Mouse (Mus musculus) stomach, embryonic 14.5 days (tissue): ENCODE measurements at regions not wholly inside any gene's neighbourhood (a gene's known extent, or its start where the extent isn't known, plus 50 kb on each side); places are given as distances from the start of the nearest gene placed in this dataset.

ENCODE experiments used
- ATAC-seq: fragments of 200-750 bp; cut with Nextera tagmentation; 2 replicates; pipeline ENCODE4 v1.8.0; 2017; ENCODE audit warnings: low read depth, moderate TSS enrichment; ENCODE audit not compliant: insufficient number of reproducible peaks, insufficient read depth, low FRiP score
- H3K27ac ChIP-seq: fragments of 300-500 bp; sonication (generic); 2 replicates; pipeline ENCODE4 v1.5.1; 2014; ENCODE audit warnings: mild to moderate bottlenecking, low read length, moderate library complexity, mixed read lengths
- H3K27me3 ChIP-seq: fragments of 300-500 bp; sonication (generic); 2 replicates; pipeline ENCODE4 v1.6.1; 2014; ENCODE audit warnings: low read length, control low read depth, mixed read lengths; ENCODE audit not compliant: control insufficient read depth, insufficient read depth
- H3K36me3 ChIP-seq: fragments of 300-500 bp; sonication (generic); 2 replicates; pipeline ENCODE4 v1.6.1; 2014; ENCODE audit warnings: mild to moderate bottlenecking, control low read depth, low read length, moderate library complexity, mixed read lengths; ENCODE audit not compliant: control insufficient read depth, insufficient read depth
- H3K4me1 ChIP-seq: fragments of 300-500 bp; sonication (generic); 2 replicates; pipeline ENCODE4 v1.6.1; 2014; ENCODE audit warnings: low read length, control low read depth, mixed read lengths; ENCODE audit not compliant: control insufficient read depth, insufficient read depth
- H3K4me2 ChIP-seq: fragments of 300-500 bp; sonication (generic); replicated peaks from 2 replicates; pipeline ENCODE4 v1.6.1; 2014; ENCODE audit warnings: low read depth, low read length, control low read depth
- H3K4me3 ChIP-seq: fragments of 300-500 bp; sonication (generic); 2 replicates; pipeline ENCODE4 v1.5.1; 2014; ENCODE audit warnings: low read depth, low read length, control low read depth
- H3K9ac ChIP-seq: fragments of 300-500 bp; sonication (generic); replicated peaks from 2 replicates; pipeline ENCODE4 v1.6.1; 2014; ENCODE audit warnings: low read depth, mild to moderate bottlenecking, control low read depth, low read length, moderate library complexity, mixed read lengths
- H3K9me3 ChIP-seq: fragments of 300-500 bp; sonication (generic); 2 replicates; pipeline ENCODE4 v1.6.1; 2016; ENCODE audit warnings: low read depth, low read length, control low read depth; ENCODE audit not compliant: control insufficient read depth
- WGBS: fragments of 180-500 bp; shearing (Covaris S2); extraction: QIAGEN DNeasy Blood & Tissue Kit; methylation state at CpG from one replicate; pipeline ENCODE4 v1.1.7; 2014; 5-methylcytosine and 5-hydroxymethylcytosine counted together

- Histone ChIP-seq H3K9me3 (no peaks in the 10 kb centered on the region), H3K36me3 (no peaks in the 10 kb centered on the region), H3K4me3 (no peak overlapping the region), H3K27ac (no peak overlapping the region), H3K9ac (no peak overlapping the region), H3K4me1 (peaks cover 5% of the 10 kb centered on the region; the same call in 1 of the 2 replicates), H3K4me2 (no peak overlapping the region), H3K27me3 (no peaks in the 10 kb centered on the region)
- 88% methylated on average over 2 of the region's 2 CpGs for WGBS
- no peak for ATAC-seq
Observed at GRCm38 (mm10) chr9:50028573-50028972, 229.8 kb upstream of the Ncam1 start.

- Histone ChIP-seq H3K9me3 (no peaks in the 10 kb centered on the region), H3K4me2 (no peak overlapping the region), H3K27ac (no peak overlapping the region), H3K4me3 (no peak overlapping the region), H3K4me1 (no peaks in the 10 kb centered on the region), H3K36me3 (no peaks in the 10 kb centered on the region), H3K9ac (no peak overlapping the region), H3K27me3 (no peaks in the 10 kb centered on the region)
- no peak for ATAC-seq
- 87% methylated on average over 6 of the region's 6 CpGs for WGBS
Observed at GRCm38 (mm10) chr9:50024820-50025219, 226.1 kb upstream of the Ncam1 start.

GRCm38 (mm10) chr9:50013602-50014001 is 214.9 kb upstream of the Ncam1 start:
- Histone ChIP-seq H3K9ac (no peak overlapping the region), H3K27ac (no peak overlapping the region), H3K9me3 (no peaks in the 10 kb centered on the region), H3K36me3 (no peaks in the 10 kb centered on the region), H3K4me2 (no peak overlapping the region), H3K4me1 (no peaks in the 10 kb centered on the region), H3K27me3 (no peaks in the 10 kb centered on the region), H3K4me3 (no peak overlapping the region)
- 79% methylated on average over 4 of the region's 4 CpGs for WGBS
- no peak for ATAC-seq

GRCm38 (mm10) chr9:50005757-50006576 is 207.2 kb upstream of the Ncam1 start:
- H3K4me2 ChIP-seq = no peak overlapping the region
- no peaks in the 10 kb centered on the region for H3K9me3 ChIP-seq
- H3K27me3 ChIP-seq = no peaks in the 10 kb centered on the region
- no peak overlapping the region for H3K9ac ChIP-seq
- no peak overlapping the region for H3K4me3 ChIP-seq
- ATAC-seq = peak; percentile 80; the same call in 1 of the 2 replicates
- H3K36me3 ChIP-seq = no peaks in the 10 kb centered on the region
- H3K4me1 ChIP-seq = peaks cover 11% of the 10 kb centered on the region; the same call in 1 of the 2 replicates
- 44% methylated on average over 8 of the region's 8 CpGs for WGBS
- peak overlapping the region; percentile 49; the same call in 1 of the 2 replicates for H3K27ac ChIP-seq

GRCm38 (mm10) chr9:50002695-50003094 is 204.0 kb upstream of the Ncam1 start:
- no peak for ATAC-seq
- Histone ChIP-seq H3K4me1 (peaks cover 15% of the 10 kb centered on the region), H3K36me3 (no peaks in the 10 kb centered on the region), H3K4me2 (no peak overlapping the region), H3K9me3 (no peaks in the 10 kb centered on the region), H3K27ac (no peak overlapping the region), H3K4me3 (no peak overlapping the region), H3K27me3 (no peaks in the 10 kb centered on the region), H3K9ac (no peak overlapping the region)
- WGBS = 78% methylated on average over 6 of the region's 6 CpGs

GRCm38 (mm10) chr9:50000497-50001404 is 202.0 kb upstream of the Ncam1 start:
- Histone ChIP-seq H3K9me3 (0 out of 2 replicates have a peak, but pooled peaks cover 3% of the 10 kb centered on the region), H3K36me3 (no peaks in the 10 kb centered on the region), H3K27ac (peak overlapping the region; percentile 27; the same call in 1 of the 2 replicates), H3K9ac (no peak overlapping the region), H3K4me2 (no peak overlapping the region), H3K4me1 (peaks cover 8% of the 10 kb centered on the region), H3K4me3 (no peak overlapping the region), H3K27me3 (no peaks in the 10 kb centered on the region)
- 71% methylated on average over 13 of the region's 13 CpGs for WGBS
- no peak for ATAC-seq

- Histone ChIP-seq H3K4me1 (peaks cover 4% of the 10 kb centered on the region; the same call in 1 of the 2 replicates), H3K27me3 (no peaks in the 10 kb centered on the region), H3K27ac (no peak overlapping the region; the same call in 1 of the 2 replicates), H3K4me3 (no peak overlapping the region), H3K9ac (no peak overlapping the region), H3K4me2 (no peak overlapping the region), H3K9me3 (0 out of 2 replicates have a peak, but pooled peaks cover 8% of the 10 kb centered on the region), H3K36me3 (no peaks in the 10 kb centered on the region)
- no peak for ATAC-seq
- 74% methylated on average over 1 of the region's 1 CpGs for WGBS
Observed at GRCm38 (mm10) chr9:49999970-50000369, 201.2 kb upstream of the Ncam1 start.

- Histone ChIP-seq H3K4me1 (peaks cover 4% of the 10 kb centered on the region; the same call in 1 of the 2 replicates), H3K27ac (no peak overlapping the region), H3K27me3 (no peaks in the 10 kb centered on the region), H3K4me3 (no peak overlapping the region), H3K4me2 (no peak overlapping the region), H3K9me3 (0 out of 2 replicates have a peak, but pooled peaks cover 11% of the 10 kb centered on the region), H3K36me3 (no peaks in the 10 kb centered on the region), H3K9ac (no peak overlapping the region)
- no peak for ATAC-seq
- 46% methylated on average over 3 of the region's 3 CpGs for WGBS
Observed at GRCm38 (mm10) chr9:49998101-49998500, 199.4 kb upstream of the Ncam1 start.
